Mouse (Mus musculus) spleen, postnatal 10 days (tissue): ENCODE measurements around the gene Gdf9.
A peak's percentile ranks its signal among the peaks of the same experiment; 100 is the strongest.

Experiments used
- DNase-seq, 2 experiments: peaks; one replicate each; pipeline ENCODE4 v3.0.0; 2021 to 2022; ENCODE audit warnings: low spot score in 2 of 2

The Gdf9 gene

GRCm38 (mm10) chr11:53478383-53479170, 47.8 kb downstream of the Gdf9 start:
- DNase-seq, result peak; percentile 56 to 57

GRCm38 (mm10) chr11:53479171-53479782, 48.5 kb downstream of the Gdf9 start:
- DNase-seq, result peak; percentile 55 to 77

- DNase-seq, result peak in 1 of 2 experiments; percentile 75
Measured at GRCm38 (mm10) chr11:53479783-53480301, 49.0 kb downstream of the Gdf9 start, which contains the start of the genes Gm9945 and Sowaha. Gene Gm9945, plus strand, starts transcription at chr11:53480166. Gene Sowaha, minus strand, starts transcription at chr11:53480274.

- DNase-seq, result peak; percentile 51 to 70
Measured at GRCm38 (mm10) chr11:53481088-53481730, 50.4 kb downstream of the Gdf9 start.

- peak; percentile 66 to 67 for DNase-seq
Measured at GRCm38 (mm10) chr11:53483159-53483891, 52.5 kb downstream of the Gdf9 start.

GRCm38 (mm10) chr11:53485719-53486118, 54.9 kb downstream of the Gdf9 start:
- DNase-seq, result peak in 1 of 2 experiments; percentile 50

- DNase-seq, result no peak
Measured at GRCm38 (mm10) chr11:53486351-53486750, 55.5 kb downstream of the Gdf9 start.

GRCm38 (mm10) chr11:53486822-53487594, 56.2 kb downstream of the Gdf9 start:
- peak in 1 of 2 experiments; percentile 59 for DNase-seq
